Mouse (Mus musculus) 416B (cell line): ENCODE data around the gene Grik1.

Experiments used
- DNase-seq: peaks from one replicate; pipeline ENCODE4 v3.0.0; 2011; ENCODE audit warnings: low read depth

Gene Grik1

GRCm38 (mm10) chr16:87957449-87957848, 332.6 kb downstream of the Grik1 start:
- DNase-seq = no peak

- no peak for DNase-seq
Observed at GRCm38 (mm10) chr16:87956178-87956577, 333.9 kb downstream of the Grik1 start.

GRCm38 (mm10) chr16:87954715-87955441, 335.2 kb downstream of the Grik1 start:
- no peak for DNase-seq

GRCm38 (mm10) chr16:87953176-87953575, 336.9 kb downstream of the Grik1 start:
- no peak for DNase-seq

- no peak for DNase-seq
Observed at GRCm38 (mm10) chr16:87949881-87950280, 340.2 kb downstream of the Grik1 start.

- no peak for DNase-seq
Observed at GRCm38 (mm10) chr16:87948122-87948521, 341.9 kb downstream of the Grik1 start.

- DNase-seq = no peak
Observed at GRCm38 (mm10) chr16:87944318-87944717, 345.7 kb downstream of the Grik1 start.

GRCm38 (mm10) chr16:87942103-87942865, 347.8 kb downstream of the Grik1 start:
- no peak for DNase-seq

- no peak for DNase-seq
Observed at GRCm38 (mm10) chr16:87934685-87935084, 355.4 kb downstream of the Grik1 start.

- no peak for DNase-seq
Observed at GRCm38 (mm10) chr16:87931358-87931757, 358.7 kb downstream of the Grik1 start.

GRCm38 (mm10) chr16:87930519-87930918, 359.5 kb downstream of the Grik1 start:
- no peak for DNase-seq

GRCm38 (mm10) chr16:87928671-87929070, 361.4 kb downstream of the Grik1 start:
- DNase-seq = no peak

- DNase-seq = no peak
Observed at GRCm38 (mm10) chr16:87917897-87918296, 372.2 kb downstream of the Grik1 start.

- no peak for DNase-seq
Observed at GRCm38 (mm10) chr16:87917157-87917546, 372.9 kb downstream of the Grik1 start.

- no peak for DNase-seq
Observed at GRCm38 (mm10) chr16:87916209-87917156, 373.6 kb downstream of the Grik1 start.

- no peak for DNase-seq
Observed at GRCm38 (mm10) chr16:87915156-87915555, 374.9 kb downstream of the Grik1 start.

- DNase-seq = no peak
Observed at GRCm38 (mm10) chr16:87913781-87914180, 376.3 kb downstream of the Grik1 start.

- no peak for DNase-seq
Observed at GRCm38 (mm10) chr16:87911201-87911600, 378.9 kb downstream of the Grik1 start.

- no peak for DNase-seq
Observed at GRCm38 (mm10) chr16:87902049-87902448, 388.0 kb downstream of the Grik1 start.

- no peak for DNase-seq
Observed at GRCm38 (mm10) chr16:87901189-87901588, 388.9 kb downstream of the Grik1 start.

- DNase-seq = no peak
Observed at GRCm38 (mm10) chr16:87875927-87876326, 414.1 kb downstream of the Grik1 start.

GRCm38 (mm10) chr16:87864526-87864925, 425.5 kb downstream of the Grik1 start:
- DNase-seq = no peak
